Mouse (Mus musculus) forelimb bud, embryonic 11.5 days (tissue): Measurements from ENCODE around the gene Pigr.

Source experiments
- DNase-seq: peaks from one replicate; pipeline ENCODE4 v3.0.0-alpha.2; 2012; ENCODE audit warnings: low read depth, low spot score

The Pigr gene

GRCm38 (mm10) chr1:130826448-130826847, at the start of gene Pigr:
Gene Pigr (plus strand): TSS chr1:130826684.
- DNase-seq: no peak

- no peak for DNase-seq
These were observed 46.6 kb upstream of the Pigr start for GRCm38 (mm10) chr1:130779867-130780266.

DNA sequence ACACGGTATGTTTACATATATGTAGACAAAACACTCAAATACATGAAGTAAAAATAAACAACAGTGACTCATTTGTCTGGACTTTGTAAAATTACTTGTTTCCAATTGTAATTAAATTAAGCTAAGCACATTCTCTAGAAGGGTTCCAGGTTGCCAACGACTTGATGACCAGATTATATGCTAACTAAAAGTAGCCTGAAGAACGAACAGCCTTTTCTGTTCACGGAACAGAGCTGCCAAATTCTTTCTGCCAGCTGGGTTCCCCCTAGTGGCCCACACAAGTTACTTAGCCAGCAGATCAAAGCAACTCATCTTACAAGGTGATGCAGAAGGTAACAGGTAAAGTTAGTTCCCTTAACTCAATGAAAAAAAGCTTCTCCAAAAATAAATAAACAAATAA, 42.4 kb upstream of the Pigr start:
- no peak for DNase-seq

DNA sequence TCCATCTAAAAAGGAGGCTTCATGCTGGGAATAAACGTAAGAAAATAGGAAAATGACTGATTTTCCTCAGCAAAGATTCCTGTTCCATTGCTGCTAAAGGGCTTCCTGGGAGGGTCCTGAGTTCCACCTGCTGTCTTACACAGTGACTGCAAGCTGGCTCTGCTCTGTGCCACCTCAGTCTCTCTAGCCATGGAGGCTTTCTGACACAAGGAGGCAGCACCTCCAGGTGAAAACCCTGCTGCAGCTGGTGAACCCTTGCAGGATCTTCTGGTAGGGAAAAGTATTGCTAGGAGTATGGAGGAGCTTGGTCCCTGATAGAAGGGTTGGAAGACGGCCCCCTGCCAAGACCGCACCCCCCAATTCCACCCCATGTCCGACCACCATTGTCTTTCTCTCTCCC, 39.5 kb upstream of the Pigr start:
- no peak for DNase-seq

- no peak for DNase-seq
These were observed 36.7 kb upstream of the Pigr start for GRCm38 (mm10) chr1:130789512-130790451.

- no peak for DNase-seq
These were observed 31.2 kb upstream of the Pigr start for GRCm38 (mm10) chr1:130795331-130795730.

GRCm38 (mm10) chr1:130796967-130797684, 29.4 kb upstream of the Pigr start:
- peak; percentile 23 for DNase-seq

- DNase-seq: no peak
These were observed 28.4 kb upstream of the Pigr start for GRCm38 (mm10) chr1:130798037-130798436.

DNA sequence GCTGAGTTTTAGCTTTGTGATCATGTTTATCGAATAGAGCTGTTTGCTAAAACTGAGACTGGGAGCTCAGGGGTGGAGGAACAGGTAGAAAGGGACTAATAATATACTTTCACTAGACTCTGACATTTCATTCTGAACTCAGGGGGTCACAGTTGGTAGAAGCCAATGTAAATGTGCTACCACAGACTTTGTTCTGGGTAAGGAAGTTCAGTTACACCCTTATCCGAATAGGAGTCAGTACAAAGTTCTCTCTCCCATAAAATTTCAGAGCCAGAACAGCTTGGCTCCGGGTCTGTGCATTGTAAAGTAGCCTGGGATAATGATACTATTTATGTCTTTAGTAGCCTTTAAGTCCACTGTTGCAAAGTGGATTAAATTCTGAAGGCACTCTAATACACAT, 27.9 kb upstream of the Pigr start:
- no peak for DNase-seq

DNA sequence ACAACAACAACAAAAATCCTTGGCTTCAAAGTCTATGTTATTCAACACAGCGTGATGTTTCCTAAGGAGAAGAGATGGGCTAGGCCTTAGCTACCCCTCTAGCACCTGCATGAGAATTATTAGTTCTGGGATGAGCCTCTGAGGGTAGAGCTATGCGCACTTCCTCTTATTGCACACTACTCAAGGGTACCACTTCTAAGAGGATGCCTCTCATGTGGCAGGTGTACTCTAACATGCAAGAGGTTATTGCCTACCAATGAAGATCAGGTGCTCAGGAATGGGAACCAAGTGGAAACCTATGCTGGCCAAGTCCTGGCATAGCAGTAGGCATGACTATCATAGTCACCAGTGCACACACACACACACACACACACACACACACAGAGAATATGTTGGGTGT, 27.1 kb upstream of the Pigr start:
- no peak for DNase-seq

DNA sequence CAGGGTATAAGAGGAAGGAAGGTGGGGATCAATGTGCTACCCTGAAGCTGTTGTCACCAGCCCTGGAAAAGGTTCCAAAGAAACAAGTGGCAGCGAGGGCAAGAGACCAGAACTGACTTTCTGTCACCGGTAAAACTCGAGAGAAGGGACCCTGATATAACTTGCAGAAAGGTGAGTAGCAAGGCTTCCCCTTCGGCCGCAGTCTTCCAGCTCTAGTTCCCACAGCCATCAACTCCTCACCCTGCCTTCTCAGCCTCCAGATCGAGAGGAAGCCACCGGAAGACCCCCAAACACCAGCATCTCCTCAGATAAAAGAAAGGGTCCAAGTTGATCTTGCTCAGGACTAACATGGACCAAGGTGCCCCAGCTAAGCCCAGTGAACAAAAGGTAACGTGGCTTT, 25.9 kb upstream of the Pigr start, which contains the start of gene Fcamr:
Gene Fcamr, plus strand, starts transcription at position 301 of the 400 bp plus-strand sequence.
- DNase-seq: no peak

DNA sequence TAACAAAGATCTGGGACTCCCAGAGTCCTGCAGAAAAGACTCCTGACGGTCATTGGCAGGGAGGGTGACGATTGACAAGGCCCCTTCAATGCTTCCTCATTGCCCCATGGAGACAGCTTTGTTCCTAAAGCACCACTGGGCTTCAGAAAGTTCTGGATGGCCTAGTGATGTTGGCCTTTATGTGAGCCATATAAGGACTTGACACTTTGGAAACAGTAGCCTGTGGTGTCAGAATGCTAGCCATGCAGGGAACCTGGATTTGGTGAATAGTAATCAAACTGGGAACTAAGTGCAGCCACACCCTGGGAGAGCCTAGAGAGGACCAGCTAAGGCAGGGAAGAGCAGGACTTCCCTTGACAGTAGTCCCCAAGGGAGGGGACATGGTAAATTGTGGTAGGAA, 25.0 kb upstream of the Pigr start:
- DNase-seq: no peak

GRCm38 (mm10) chr1:130802976-130803375, 23.5 kb upstream of the Pigr start:
- no peak for DNase-seq

DNA sequence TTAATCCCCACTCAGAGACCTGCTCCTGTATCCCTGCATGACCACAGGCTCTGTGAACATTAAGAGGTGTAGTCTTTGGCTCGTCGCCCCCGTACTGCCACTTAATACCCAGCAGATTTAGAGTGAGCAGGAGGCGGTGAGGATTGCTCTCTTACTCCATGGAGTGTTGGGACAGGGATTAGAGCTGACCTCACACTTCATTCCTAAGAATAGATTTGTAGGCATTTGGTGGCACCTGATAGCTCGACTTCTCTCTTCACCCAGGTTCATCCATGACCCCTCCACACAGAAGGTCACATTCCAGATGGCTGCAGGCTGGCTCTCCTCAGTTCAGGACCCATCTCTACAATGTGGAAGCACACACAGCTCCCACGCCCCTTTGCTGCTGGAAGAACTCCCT, 22.2 kb upstream of the Pigr start:
- DNase-seq: no peak

DNA sequence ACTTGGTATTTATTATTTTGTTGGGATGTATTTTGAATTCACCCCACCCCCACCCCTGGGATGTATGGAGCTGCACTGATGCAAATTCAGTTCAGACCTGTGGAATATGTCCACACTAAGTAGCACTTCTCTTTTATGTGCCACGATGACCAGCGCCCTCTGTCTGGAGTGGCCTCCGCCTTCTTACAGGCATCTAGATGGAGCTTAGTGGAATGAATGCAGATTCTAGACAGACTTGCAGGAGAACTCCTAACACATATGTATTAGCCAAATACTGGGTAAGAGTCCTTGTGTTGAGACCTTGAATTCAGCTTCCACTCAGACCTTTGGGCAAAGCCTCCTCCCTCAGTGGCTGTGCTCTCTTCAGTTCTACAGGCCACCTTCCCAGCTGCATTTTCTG, 15.6 kb upstream of the Pigr start:
- DNase-seq: no peak

GRCm38 (mm10) chr1:130811316-130811715, 15.2 kb upstream of the Pigr start:
- no peak for DNase-seq

- DNase-seq: no peak
These were observed 6.7 kb upstream of the Pigr start for GRCm38 (mm10) chr1:130819737-130820136.

DNA sequence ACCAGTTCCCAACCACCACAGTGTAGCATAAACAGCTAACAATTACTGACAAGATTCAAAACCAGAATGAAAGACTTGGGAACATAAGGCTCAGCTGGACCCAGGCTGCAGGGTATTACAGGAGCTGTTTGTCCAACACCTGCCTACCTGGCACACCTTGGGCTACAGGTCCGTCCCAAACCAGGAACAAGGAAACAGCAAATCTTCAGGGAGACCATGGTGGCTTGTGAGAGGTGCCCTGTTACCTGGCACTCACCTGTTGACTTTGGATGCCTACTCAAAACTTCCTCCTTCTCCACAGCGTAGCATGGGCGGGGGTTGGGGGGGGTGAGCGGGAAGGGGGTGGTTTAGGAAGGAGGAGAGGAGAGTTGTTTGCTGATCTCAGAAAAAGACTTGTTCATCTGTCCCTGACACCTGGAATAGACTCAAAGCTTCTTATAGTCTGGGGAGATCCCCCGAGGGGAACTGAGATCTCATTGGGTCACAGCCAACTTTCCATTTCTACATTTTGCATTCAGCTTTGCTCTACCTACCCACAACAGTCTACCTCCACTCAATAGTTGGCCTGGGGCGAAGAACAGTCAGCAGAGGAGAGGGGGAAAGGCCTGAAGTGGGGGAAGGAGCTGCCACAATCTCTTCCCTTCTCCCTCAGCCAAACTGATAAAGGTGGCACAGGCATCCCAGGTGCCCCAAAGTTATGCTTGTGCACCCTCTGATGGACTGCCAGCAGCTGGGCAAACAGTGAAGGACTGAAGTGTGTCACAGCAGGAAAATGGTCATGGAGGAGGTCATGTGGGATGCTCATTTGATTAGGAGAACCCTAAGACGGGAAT, 6.0 kb upstream of the Pigr start:
- DNase-seq: no peak

GRCm38 (mm10) chr1:130821149-130821471, 5.4 kb upstream of the Pigr start:
- DNase-seq: no peak

- no peak for DNase-seq
These were observed 4.4 kb upstream of the Pigr start for GRCm38 (mm10) chr1:130821911-130822625.

- DNase-seq: no peak
These were observed 2.2 kb downstream of the Pigr start for GRCm38 (mm10) chr1:130828656-130829055.
